Mouse (Mus musculus) kidney, postnatal 0 days (tissue): ENCODE results near the gene Ppp1r14d. TPM values are rescaled to one million over a fixed set of nuclear protein-coding genes. Genes with fewer than 3 reads are reported as not detected.

ENCODE experiments used
- ATAC-seq: fragments of 200-750 bp; cut with Nextera tagmentation; replicated peaks from 2 replicates; pipeline ENCODE4 v1.8.0; 2017; ENCODE audit warnings: low read depth, moderate number of reproducible peaks, moderate TSS enrichment, moderate library complexity; ENCODE audit not compliant: low FRiP score
- DNase-seq: peaks from one replicate; pipeline ENCODE4 v3.0.0-alpha.2; 2016; ENCODE audit warnings: low spot score
- H3K27ac ChIP-seq: fragments of 300-500 bp; sonication (generic); 2 replicates; pipeline ENCODE4 v1.5.1; 2014; ENCODE audit warnings: mild to moderate bottlenecking
- H3K27me3 ChIP-seq: fragments of 300-500 bp; sonication (generic); 2 replicates; pipeline ENCODE4 v1.6.1; 2014; ENCODE audit warnings: low read length, mixed read lengths; ENCODE audit not compliant: insufficient read depth
- H3K36me3 ChIP-seq: fragments of 300-500 bp; sonication (generic); 2 replicates; pipeline ENCODE4 v1.6.1; 2014; ENCODE audit warnings: low read length, mixed read lengths; ENCODE audit not compliant: insufficient read depth
- H3K4me1 ChIP-seq: fragments of 300-500 bp; sonication (generic); replicated peaks from 2 replicates; pipeline ENCODE4 v1.6.1; 2014; ENCODE audit warnings: antibody characterized with exemption, low read length, mixed read lengths; ENCODE audit not compliant: insufficient read depth
- H3K4me2 ChIP-seq: fragments of 300-500 bp; sonication (generic); 2 replicates; pipeline ENCODE4 v1.6.1; 2014; ENCODE audit warnings: mild to moderate bottlenecking, low read length, moderate library complexity, mixed read lengths
- H3K4me3 ChIP-seq: fragments of 300-500 bp; sonication (generic); replicated peaks from 2 replicates; pipeline ENCODE4 v1.5.1; 2014; ENCODE audit warnings: low read depth, low read length
- H3K9ac ChIP-seq: fragments of 300-500 bp; sonication (generic); 2 replicates; pipeline ENCODE4 v1.6.1; 2014; ENCODE audit warnings: low read depth, low read length
- H3K9me3 ChIP-seq: fragments of 300-500 bp; sonication (generic); replicated peaks from 2 replicates; pipeline ENCODE4 v1.6.1; 2016; ENCODE audit warnings: low read length, inconsistent platforms, mixed read lengths
- CTCF ChIP-seq: IDR thresholded peaks from 2 replicates; pipeline ENCODE4 v1.5.1; 2016; ENCODE audit warnings: antibody characterized with exemption, low read depth, mild to moderate bottlenecking, moderate library complexity
- WGBS: fragments of 180-500 bp; shearing (Covaris S2); extraction: QIAGEN DNeasy Blood & Tissue Kit; methylation state at CpG from one replicate; pipeline ENCODE4 v1.1.7; 2014; 5-methylcytosine and 5-hydroxymethylcytosine counted together
- polyA plus RNA-seq: library from polyadenylated mRNA; unstranded; fragments of >200 nt; fragmentation: Nextera tagmentation; extraction: Ambion mirVana; gene quantifications from 2 replicates; pipeline ENCODE4 v1.2.1, GENCODE M21; 2015

The Ppp1r14d gene
- polyA plus RNA-seq, 1 experiment from 2014 or later, result 1.0 TPM

- Histone ChIP-seq H3K9ac (peak overlapping the region; percentile 74; the same call in 1 of the 2 replicates), H3K36me3 (no peaks in the 10 kb centered on the region), H3K27ac (peak overlapping the region; percentile 87; the same call in 1 of the 2 replicates), H3K4me2 (peak overlapping the region; percentile 83), H3K27me3 (peaks cover 18% of the 10 kb centered on the region), H3K4me1 (peaks cover 6% of the 10 kb centered on the region; the same call in 1 of the 2 replicates), H3K4me3 (peak overlapping the region; percentile 57; the same call in 1 of the 2 replicates), H3K9me3 (no peaks in the 10 kb centered on the region)
- no peak for TF ChIP-seq CTCF
- no peak for DNase-seq
- 80% methylated on average over 2 of the region's 2 CpGs for WGBS
- ATAC-seq, result peak; percentile 33
These were observed 9.0 kb upstream of the Ppp1r14d start for GRCm38 (mm10) chr2:119238671-119239070.

GRCm38 (mm10) chr2:119237871-119238220 is 8.1 kb upstream of the Ppp1r14d start:
- Histone ChIP-seq H3K27me3 (peaks cover 18% of the 10 kb centered on the region), H3K9me3 (no peaks in the 10 kb centered on the region), H3K9ac (peak overlapping the region; percentile 74), H3K4me2 (peak overlapping the region; percentile 83), H3K4me3 (peak overlapping the region; percentile 57), H3K27ac (peak overlapping the region; percentile 87), H3K4me1 (peaks cover 6% of the 10 kb centered on the region; the same call in 1 of the 2 replicates), H3K36me3 (no peaks in the 10 kb centered on the region)
- no peak for ATAC-seq
- TF ChIP-seq CTCF, result no peak
- DNase-seq, result peak; percentile 9
- WGBS, result 2% methylated on average over 31 of the region's 31 CpGs

GRCm38 (mm10) chr2:119237210-119237870 is 7.6 kb upstream of the Ppp1r14d start, which contains the start of gene Spint1:
Gene Spint1 (plus strand): TSS chr2:119237362.
- Histone ChIP-seq H3K4me1 (peaks cover 6% of the 10 kb centered on the region; the same call in 1 of the 2 replicates), H3K9me3 (no peaks in the 10 kb centered on the region), H3K27ac (peak within 1 kb of the TSS; percentile 87), H3K9ac (peak within 1 kb of the TSS; percentile 74), H3K27me3 (peaks cover 18% of the 10 kb centered on the region), H3K36me3 (no peaks in the 10 kb centered on the region), H3K4me3 (peak within 1 kb of the TSS; percentile 57), H3K4me2 (peak within 1 kb of the TSS; percentile 83)
- ATAC-seq (peak; percentile 68), DNase-seq (peak; percentile 16)
- no peak for TF ChIP-seq CTCF
- WGBS, result under 1% methylated on average over 64 of the region's 73 CpGs

GRCm38 (mm10) chr2:119236682-119237209 is 7.0 kb upstream of the Ppp1r14d start:
- Histone ChIP-seq H3K4me2 (peak overlapping the region; percentile 83), H3K4me1 (peaks cover 6% of the 10 kb centered on the region; the same call in 1 of the 2 replicates), H3K27me3 (peaks cover 18% of the 10 kb centered on the region), H3K27ac (peak overlapping the region; percentile 87), H3K4me3 (peak overlapping the region; percentile 57), H3K9me3 (no peaks in the 10 kb centered on the region), H3K36me3 (no peaks in the 10 kb centered on the region), H3K9ac (peak overlapping the region; percentile 74)
- DNase-seq, result no peak
- peak; percentile 51 for ATAC-seq
- WGBS, result 8% methylated on average over 25 of the region's 25 CpGs
- no peak for TF ChIP-seq CTCF

- DNase-seq (no peak), ATAC-seq (no peak)
- peak overlapping the region; percentile 78 for H3K4me3 ChIP-seq
- peaks cover 6% of the 10 kb centered on the region; the same call in 1 of the 2 replicates for H3K4me1 ChIP-seq
- H3K9ac ChIP-seq, result peak overlapping the region; percentile 67
- no peak for TF ChIP-seq CTCF
- no peaks in the 10 kb centered on the region for H3K9me3 ChIP-seq
- H3K27me3 ChIP-seq, result no peaks in the 10 kb centered on the region
- peak overlapping the region; percentile 89 for H3K27ac ChIP-seq
- H3K4me2 ChIP-seq, result peak overlapping the region; percentile 70
- WGBS, result 2% methylated on average over 13 of the region's 13 CpGs
- H3K36me3 ChIP-seq, result peaks cover 32% of the 10 kb centered on the region; the same call in 1 of the 2 replicates
These were observed 20.6 kb downstream of the Ppp1r14d start for GRCm38 (mm10) chr2:119209176-119209507.

- WGBS, result under 1% methylated on average over 51 of the region's 51 CpGs
These were observed 21.1 kb downstream of the Ppp1r14d start, which contains the start of the genes Zfyve19 and Dnajc17 for GRCm38 (mm10) chr2:119208344-119209175. Gene Zfyve19 (plus strand): TSS chr2:119208617. Gene Dnajc17 (minus strand): TSS chr2:119208795.

More at GRCm38 (mm10) chr2:119208344-119209175, 21.1 kb downstream of the Ppp1r14d start, which contains the start of the genes Zfyve19 and Dnajc17:
- Histone ChIP-seq H3K4me1 (peaks cover 6% of the 10 kb centered on the region; the same call in 1 of the 2 replicates), H3K4me3 (peak within 1 kb of the TSS; percentile 78), H3K9ac (peak within 1 kb of the TSS; percentile 71), H3K4me2 (peak within 1 kb of the TSS; percentile 70), H3K27ac (peak within 1 kb of the TSS; percentile 89), H3K27me3 (no peaks in the 10 kb centered on the region), H3K36me3 (peaks cover 29% of the 10 kb centered on the region; the same call in 1 of the 2 replicates), H3K9me3 (no peaks in the 10 kb centered on the region)
- peak; percentile 95 for ATAC-seq
- TF ChIP-seq CTCF, result no peak
- peak; percentile 99 for DNase-seq
